Mouse (Mus musculus): Measurements from ENCODE around the gene Ackr2. TPM values are rescaled to one million over a fixed set of nuclear protein-coding genes. Genes with fewer than 3 reads are reported as not detected.

The Ackr2 gene
- polyA plus RNA-seq, 1 experiment: 46.8 TPM

- peaks cover 8% of the 10 kb centered on the region for H3K4me1 ChIP-seq (ENCODE audit: control insufficient read depth, insufficient read depth, low read length)
- no peak overlapping the region for H3K4me3 ChIP-seq (replicated peaks; ENCODE audit: extremely low read depth, low read depth, low read length)
- WGBS: 91% methylated on average over 17 of the region's 17 CpGs
- TF ChIP-seq CTCF (IDR thresholded peaks at IDR 0.05; ENCODE audit: insufficient read depth, low read length) (no peak), POLR2A (IDR thresholded peaks at IDR 0.05; ENCODE audit: borderline replicate concordance, extremely low read depth, low read depth, low read length) (no peak)
- DNase-seq: no peak
Measured at GRCm38 (mm10) chr9:121908321-121908720, 10.2 kb downstream of the Ackr2 start.

- TF ChIP-seq POLR2A (IDR thresholded peaks at IDR 0.05; ENCODE audit: borderline replicate concordance, extremely low read depth, low read depth, low read length): no peak
- no peak for TF ChIP-seq CTCF (IDR thresholded peaks at IDR 0.05; ENCODE audit: insufficient read depth, low read length)
- Histone ChIP-seq H3K4me1 (ENCODE audit: control insufficient read depth, insufficient read depth, low read length) (no peaks in the 10 kb centered on the region; the same call in 1 of the 2 replicates), H3K4me3 (replicated peaks; ENCODE audit: extremely low read depth, low read depth, low read length) (no peak overlapping the region)
- DNase-seq: no peak
- 63% methylated on average over 6 of the region's 6 CpGs for WGBS
Measured at GRCm38 (mm10) chr9:121909635-121910034, 11.5 kb downstream of the Ackr2 start.

- Histone ChIP-seq H3K4me1 (ENCODE audit: control insufficient read depth, insufficient read depth, low read length) (no peaks in the 10 kb centered on the region), H3K4me3 (replicated peaks; ENCODE audit: extremely low read depth, low read depth, low read length) (no peak overlapping the region)
- 83% methylated on average over 7 of the region's 7 CpGs for WGBS
- no peak for DNase-seq
- TF ChIP-seq CTCF (IDR thresholded peaks at IDR 0.05; ENCODE audit: insufficient read depth, low read length) (no peak), POLR2A (IDR thresholded peaks at IDR 0.05; ENCODE audit: borderline replicate concordance, extremely low read depth, low read depth, low read length) (no peak)
Measured at GRCm38 (mm10) chr9:121911196-121911595, 13.0 kb downstream of the Ackr2 start.

- TF ChIP-seq POLR2A (IDR thresholded peaks at IDR 0.05; ENCODE audit: borderline replicate concordance, extremely low read depth, low read depth, low read length) (no peak), CTCF (IDR thresholded peaks at IDR 0.05; ENCODE audit: insufficient read depth, low read length) (no peak)
- 82% methylated on average over 4 of the region's 4 CpGs for WGBS
- Histone ChIP-seq H3K4me3 (replicated peaks; ENCODE audit: extremely low read depth, low read depth, low read length) (no peak overlapping the region), H3K4me1 (ENCODE audit: control insufficient read depth, insufficient read depth, low read length) (no peaks in the 10 kb centered on the region)
- no peak for DNase-seq
Measured at GRCm38 (mm10) chr9:121912786-121913185, 14.6 kb downstream of the Ackr2 start.

- WGBS: 73% methylated on average over 8 of the region's 8 CpGs
- Histone ChIP-seq H3K4me1 (ENCODE audit: control insufficient read depth, insufficient read depth, low read length) (no peaks in the 10 kb centered on the region), H3K4me3 (replicated peaks; ENCODE audit: extremely low read depth, low read depth, low read length) (no peak overlapping the region)
- DNase-seq: no peak
- no peak for TF ChIP-seq POLR2A (IDR thresholded peaks at IDR 0.05; ENCODE audit: borderline replicate concordance, extremely low read depth, low read depth, low read length)
- no peak for TF ChIP-seq CTCF (IDR thresholded peaks at IDR 0.05; ENCODE audit: insufficient read depth, low read length)
Measured at GRCm38 (mm10) chr9:121914226-121914757, 16.1 kb downstream of the Ackr2 start.

- no peak for TF ChIP-seq POLR2A (IDR thresholded peaks at IDR 0.05; ENCODE audit: borderline replicate concordance, extremely low read depth, low read depth, low read length)
- TF ChIP-seq CTCF (IDR thresholded peaks at IDR 0.05; ENCODE audit: insufficient read depth, low read length): no peak
- no peak overlapping the region for H3K4me3 ChIP-seq (replicated peaks; ENCODE audit: extremely low read depth, low read depth, low read length)
- 84% methylated on average over 10 of the region's 10 CpGs for WGBS
- H3K4me1 ChIP-seq (ENCODE audit: control insufficient read depth, insufficient read depth, low read length): no peaks in the 10 kb centered on the region
- DNase-seq: no peak
Measured at GRCm38 (mm10) chr9:121915056-121915455, 16.9 kb downstream of the Ackr2 start.

GRCm38 (mm10) chr9:121916102-121916501 is 17.9 kb downstream of the Ackr2 start, which contains the start of gene Cyp8b1:
Gene Cyp8b1, minus strand, starts transcription at chr9:121916305.
- no peak for DNase-seq
- Histone ChIP-seq H3K4me1 (ENCODE audit: control insufficient read depth, insufficient read depth, low read length) (no peaks in the 10 kb centered on the region), H3K4me3 (replicated peaks; ENCODE audit: extremely low read depth, low read depth, low read length) (no peak within 1 kb of the TSS)
- TF ChIP-seq CTCF (IDR thresholded peaks at IDR 0.05; ENCODE audit: insufficient read depth, low read length): no peak
- no peak for TF ChIP-seq POLR2A (IDR thresholded peaks at IDR 0.05; ENCODE audit: borderline replicate concordance, extremely low read depth, low read depth, low read length)
- 70% methylated on average over 8 of the region's 8 CpGs for WGBS

- WGBS: 65% methylated on average over 10 of the region's 10 CpGs
- no peak for DNase-seq
- no peaks in the 10 kb centered on the region for H3K4me1 ChIP-seq (ENCODE audit: control insufficient read depth, insufficient read depth, low read length)
- TF ChIP-seq CTCF (IDR thresholded peaks at IDR 0.05; ENCODE audit: insufficient read depth, low read length) (no peak), POLR2A (IDR thresholded peaks at IDR 0.05; ENCODE audit: borderline replicate concordance, extremely low read depth, low read depth, low read length) (no peak)
- H3K4me3 ChIP-seq (replicated peaks; ENCODE audit: extremely low read depth, low read depth, low read length): no peak overlapping the region
Measured at GRCm38 (mm10) chr9:121919027-121919501, 20.9 kb downstream of the Ackr2 start.

- Histone ChIP-seq H3K4me3 (replicated peaks; ENCODE audit: extremely low read depth, low read depth, low read length) (no peak overlapping the region), H3K4me1 (ENCODE audit: control insufficient read depth, insufficient read depth, low read length) (no peaks in the 10 kb centered on the region)
- DNase-seq: no peak
- 79% methylated on average over 8 of the region's 8 CpGs for WGBS
- TF ChIP-seq POLR2A (IDR thresholded peaks at IDR 0.05; ENCODE audit: borderline replicate concordance, extremely low read depth, low read depth, low read length) (no peak), CTCF (IDR thresholded peaks at IDR 0.05; ENCODE audit: insufficient read depth, low read length) (no peak)
Measured at GRCm38 (mm10) chr9:121923443-121923842, 25.3 kb downstream of the Ackr2 start.

- no peak for DNase-seq
- 78% methylated on average over 5 of the region's 5 CpGs for WGBS
- Histone ChIP-seq H3K4me1 (ENCODE audit: control insufficient read depth, insufficient read depth, low read length) (no peaks in the 10 kb centered on the region), H3K4me3 (replicated peaks; ENCODE audit: extremely low read depth, low read depth, low read length) (no peak overlapping the region)
- TF ChIP-seq POLR2A (IDR thresholded peaks at IDR 0.05; ENCODE audit: borderline replicate concordance, extremely low read depth, low read depth, low read length) (no peak), CTCF (IDR thresholded peaks at IDR 0.05; ENCODE audit: insufficient read depth, low read length) (no peak)
Measured at GRCm38 (mm10) chr9:121923906-121924305, 25.8 kb downstream of the Ackr2 start.

Data from lung, adult 2 months (tissue).